Mouse (Mus musculus) effector memory CD4-positive, alpha-beta T cell, adult 7 months (primary cell): ENCODE results near the gene Prss36. TPM values are rescaled to one million over a fixed set of nuclear protein-coding genes. Genes with fewer than 3 reads are reported as not detected.

Experiments used
- polyA plus RNA-seq: library from polyadenylated mRNA; unstranded; fragments of 100-300 nt; shearing (Covaris generic); gene quantifications from one replicate; pipeline ENCODE4 v1.2.1, GENCODE M21; 2017

The Prss36 gene
- polyA plus RNA-seq, result 1.1 TPM

GRCm38 (mm10) chr7:127946470-127947023, at the start of gene Prss36:
Gene Prss36 (minus strand): TSS chr7:127946725.

GRCm38 (mm10) chr7:127993341-127993977, 46.9 kb upstream of the Prss36 start, which contains the start of gene Pycard:
Gene Pycard (minus strand): TSS chr7:127993867.

GRCm38 (mm10) chr7:127967004-127967921, 20.7 kb upstream of the Prss36 start, which contains the start of gene Fus:
Gene Fus (plus strand): TSS chr7:127967457.

GRCm38 (mm10) chr7:127929923-127930322, 16.6 kb downstream of the Prss36 start, which contains the start of gene Prss8:
Gene Prss8 (minus strand): TSS chr7:127930104.

GRCm38 (mm10) chr7:127912190-127912871, 34.2 kb downstream of the Prss36 start, which contains the start of gene Kat8:
Gene Kat8 (plus strand): TSS chr7:127912516.

GRCm38 (mm10) chr7:127903971-127904796, 42.3 kb downstream of the Prss36 start, which contains the start of gene Bckdk:
Gene Bckdk (plus strand): TSS chr7:127904082.

GRCm38 (mm10) chr7:127895442-127895841, 51.1 kb downstream of the Prss36 start, which contains the start of the genes Gm21974 and Vkorc1:
Gene Gm21974 (minus strand): TSS chr7:127895454.
Gene Vkorc1 (minus strand): TSS chr7:127895617.

GRCm38 (mm10) chr7:127890798-127891197, 55.7 kb downstream of the Prss36 start, which contains the start of gene Prss53:
Gene Prss53 (minus strand): TSS chr7:127890970.

Other genes starting within 250 kb of the Prss36 start
- gene Bcl7c, start 237.8 kb downstream of the Prss36 start, polyA plus RNA-seq, result 49.0 TPM
- not detected for gene Ctf1, start 234.0 kb downstream of the Prss36 start, polyA plus RNA-seq
- not detected for gene Ctf2, start 214.6 kb downstream of the Prss36 start, polyA plus RNA-seq
- 0.77 TPM for gene Fbxl19, start 202.2 kb downstream of the Prss36 start, polyA plus RNA-seq
- 12.5 TPM for gene Orai3, start 176.9 kb downstream of the Prss36 start, polyA plus RNA-seq
- gene Setd1a, start 170.1 kb downstream of the Prss36 start, polyA plus RNA-seq, result 5.9 TPM
- gene Gm49388, start 161.1 kb downstream of the Prss36 start, polyA plus RNA-seq, result not detected
- not detected for gene Hsd3b7, start 146.1 kb downstream of the Prss36 start, polyA plus RNA-seq
- 95.9 TPM for gene Stx4a, start 122.4 kb downstream of the Prss36 start, polyA plus RNA-seq
- 0.51 TPM for gene Stx1b, start 122.2 kb downstream of the Prss36 start, polyA plus RNA-seq
- gene Zfp646, start 70.5 kb downstream of the Prss36 start, polyA plus RNA-seq, result 23.9 TPM
- gene Zfp668, start 69.9 kb downstream of the Prss36 start, polyA plus RNA-seq, result 8.3 TPM
- 0.23 TPM for gene Prss53, start 55.8 kb downstream of the Prss36 start, polyA plus RNA-seq
- not detected for gene Gm21974, start 51.3 kb downstream of the Prss36 start, polyA plus RNA-seq
- 48.9 TPM for gene Vkorc1, start 51.1 kb downstream of the Prss36 start, polyA plus RNA-seq
- 39.1 TPM for gene Bckdk, start 42.6 kb downstream of the Prss36 start, polyA plus RNA-seq
- 30.1 TPM for gene Kat8, start 34.2 kb downstream of the Prss36 start, polyA plus RNA-seq
- gene Prss8, start 16.6 kb downstream of the Prss36 start, polyA plus RNA-seq, result 0.33 TPM
- 170 TPM for gene Fus, start 20.7 kb upstream of the Prss36 start, polyA plus RNA-seq
- gene Pycard, start 47.1 kb upstream of the Prss36 start, polyA plus RNA-seq, result 98.6 TPM
- gene Trim72, start 57.2 kb upstream of the Prss36 start, polyA plus RNA-seq, result not detected
- 0.99 TPM for gene Itgam, start 115.9 kb upstream of the Prss36 start, polyA plus RNA-seq
- not detected for gene Gm49368, start 116.0 kb upstream of the Prss36 start, polyA plus RNA-seq
- gene Itgax, start 182.8 kb upstream of the Prss36 start, polyA plus RNA-seq, result 0.72 TPM
- gene Itgad, start 207.7 kb upstream of the Prss36 start, polyA plus RNA-seq, result 0.24 TPM